7 mouse cellular contexts compared by ENCODE assay signal in the genomic region with DNA sequence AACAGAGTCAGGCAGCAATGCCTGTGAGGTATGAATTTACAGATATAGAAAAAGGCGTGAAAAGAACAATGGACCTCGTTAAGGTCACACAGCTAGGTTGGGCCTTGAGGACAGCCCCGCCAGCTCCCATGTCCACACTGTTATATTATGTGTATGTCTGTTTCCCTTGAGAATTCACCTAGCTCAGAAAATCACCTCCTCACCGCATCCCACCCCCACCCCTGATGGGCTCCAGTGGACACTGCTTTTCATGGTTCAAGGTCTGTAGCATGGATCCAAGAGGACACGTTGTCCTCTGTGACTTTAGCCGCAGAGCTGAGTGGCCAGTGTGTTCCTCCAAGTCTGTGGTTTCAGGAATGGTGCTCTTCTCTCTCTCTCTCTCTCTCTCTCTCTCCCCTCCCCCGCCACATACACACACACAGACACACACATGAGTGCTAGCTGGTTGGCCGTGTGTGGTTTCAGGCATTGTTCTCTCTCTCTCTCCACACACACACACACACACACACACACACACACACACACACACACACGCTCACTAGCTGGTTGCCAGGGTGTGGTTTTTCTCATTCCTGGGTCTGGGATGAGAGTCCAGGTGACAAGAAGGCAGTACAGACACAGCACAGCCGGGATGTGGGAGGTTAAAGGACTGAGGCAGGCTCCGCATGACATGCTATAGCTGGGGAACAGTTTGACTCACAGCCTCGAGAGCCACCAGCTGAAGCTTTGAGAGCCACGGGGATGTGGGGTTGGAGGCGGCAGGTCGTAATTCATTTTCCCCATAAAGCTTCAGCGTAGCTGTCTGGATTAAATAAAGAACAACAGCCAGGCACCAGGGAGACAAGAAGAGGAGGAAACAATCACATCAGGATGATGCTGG.
A peak's percentile ranks its signal among the peaks of the same experiment; 100 is the strongest.
DNase-seq lines count a peak whose midpoint lies in the region; ATAC-seq and TF ChIP-seq lines count a peak whose summit lies in the region.

No protein-coding gene starts in this region.

- no peaks in the 10 kb centered on the region for H3K9me3 ChIP-seq in lung, embryonic 14.5 days (ENCODE audit: low read depth, low read length)
- no peaks in the 10 kb centered on the region for H3K9me3 ChIP-seq in forebrain, embryonic 16.5 days (ENCODE audit: control insufficient read depth, low read length)
- no peaks in the 10 kb centered on the region for H3K9me3 ChIP-seq in limb, embryonic 12.5 days
- H3K9me3 ChIP-seq in stomach, embryonic 15.5 days, result no peaks in the 10 kb centered on the region

- 34% methylated on average over 16 of the region's 16 CpGs for WGBS in lung, embryonic 14.5 days
- 46% methylated on average over 16 of the region's 16 CpGs for WGBS in forebrain, embryonic 16.5 days
- 34% methylated on average over 16 of the region's 16 CpGs for WGBS in limb, embryonic 12.5 days
- WGBS in stomach, embryonic 15.5 days, result 51% methylated on average over 16 of the region's 16 CpGs

- peak; percentile 61 for DNase-seq in lung, embryonic 14.5 days
- DNase-seq in lung, postnatal 10 days, result no peak
- DNase-seq in adrenal gland, postnatal 10 days, result no peak
- DNase-seq in liver, result no peak

- H3K4me3 ChIP-seq in lung, embryonic 14.5 days (ENCODE audit: low read depth, low read length), result no peak overlapping the region
- no peak overlapping the region for H3K4me3 ChIP-seq in forebrain, embryonic 16.5 days (replicated peaks; ENCODE audit: low read length)
- H3K4me3 ChIP-seq in limb, embryonic 12.5 days (replicated peaks), result no peak overlapping the region
- no peak overlapping the region for H3K4me3 ChIP-seq in stomach, embryonic 15.5 days (replicated peaks)

- H3K4me2 ChIP-seq in lung, embryonic 14.5 days, result peak overlapping the region; percentile 50
- no peak overlapping the region for H3K4me2 ChIP-seq in forebrain, embryonic 16.5 days (ENCODE audit: low read length)
- no peak overlapping the region; the same call in 1 of the 2 replicates for H3K4me2 ChIP-seq in limb, embryonic 12.5 days
- no peak overlapping the region for H3K4me2 ChIP-seq in stomach, embryonic 15.5 days

- no peak overlapping the region for H3K9ac ChIP-seq in lung, embryonic 14.5 days
- H3K9ac ChIP-seq in forebrain, embryonic 16.5 days (replicated peaks; ENCODE audit: low read depth, low read length), result no peak overlapping the region
- H3K9ac ChIP-seq in limb, embryonic 12.5 days (replicated peaks), result no peak overlapping the region
- H3K9ac ChIP-seq in stomach, embryonic 15.5 days, result no peak overlapping the region

- H3K36me3 ChIP-seq in lung, embryonic 14.5 days (ENCODE audit: insufficient read depth), result no peaks in the 10 kb centered on the region
- no peaks in the 10 kb centered on the region for H3K36me3 ChIP-seq in forebrain, embryonic 16.5 days (ENCODE audit: control insufficient read depth, insufficient read depth)
- H3K36me3 ChIP-seq in limb, embryonic 12.5 days, result no peaks in the 10 kb centered on the region
- no peaks in the 10 kb centered on the region for H3K36me3 ChIP-seq in stomach, embryonic 15.5 days

- no peak for TF ChIP-seq CTCF in lung, embryonic 14.5 days (IDR thresholded peaks at IDR 0.05; ENCODE audit: low read depth)

- peaks cover 20% of the 10 kb centered on the region for H3K4me1 ChIP-seq in lung, embryonic 14.5 days (ENCODE audit: insufficient read depth)
- peaks cover 13% of the 10 kb centered on the region for H3K4me1 ChIP-seq in forebrain, embryonic 16.5 days (replicated peaks; ENCODE audit: control insufficient read depth, insufficient read depth, low read length)
- H3K4me1 ChIP-seq in limb, embryonic 12.5 days (replicated peaks), result peaks cover 49% of the 10 kb centered on the region
- peaks cover 22% of the 10 kb centered on the region for H3K4me1 ChIP-seq in stomach, embryonic 15.5 days

- no peaks in the 10 kb centered on the region for H3K27me3 ChIP-seq in lung, embryonic 14.5 days (ENCODE audit: insufficient read depth, low read length)
- H3K27me3 ChIP-seq in forebrain, embryonic 16.5 days (replicated peaks; ENCODE audit: control insufficient read depth, insufficient read depth, low read length), result no peaks in the 10 kb centered on the region
- H3K27me3 ChIP-seq in limb, embryonic 12.5 days, result no peaks in the 10 kb centered on the region
- no peaks in the 10 kb centered on the region for H3K27me3 ChIP-seq in stomach, embryonic 15.5 days (replicated peaks)

- peak overlapping the region; percentile 71; the same call in 1 of the 2 replicates for H3K27ac ChIP-seq in lung, embryonic 14.5 days (ENCODE audit: low read depth)
- H3K27ac ChIP-seq in forebrain, embryonic 16.5 days (ENCODE audit: low read length), result no peak overlapping the region
- H3K27ac ChIP-seq in limb, embryonic 12.5 days, result peak overlapping the region; percentile 14
- H3K27ac ChIP-seq in stomach, embryonic 15.5 days, result peak overlapping the region; percentile 26; the same call in 1 of the 2 replicates

- peak; percentile 45 for ATAC-seq in lung, embryonic 14.5 days (ENCODE audit: insufficient read depth)
- ATAC-seq in forebrain, embryonic 16.5 days, result peak; percentile 31; the same call in 1 of the 2 replicates
- peak; percentile 50; the same call in 1 of the 2 replicates for ATAC-seq in limb, embryonic 12.5 days (ENCODE audit: insufficient number of reproducible peaks, insufficient read depth, low FRiP score, low TSS enrichment, low read depth)
- 0 out of 2 replicates have a peak, but pooled peaks have one; percentile 6 for ATAC-seq in stomach, embryonic 15.5 days (ENCODE audit: insufficient read depth, low FRiP score, low read depth)
